Mouse (Mus musculus) hindbrain, embryonic 11.5 days (tissue): ENCODE data around the gene Cxcl17. TPM values are rescaled to one million over a fixed set of nuclear protein-coding genes. Genes with fewer than 3 reads are reported as not detected.
A peak's percentile ranks its signal among the peaks of the same experiment; 100 is the strongest.

ENCODE experiments used
- ATAC-seq: fragments of 200-750 bp; cut with Nextera tagmentation; 2 replicates; pipeline ENCODE4 v1.8.0; 2017; ENCODE audit warnings: mild to moderate bottlenecking, moderate TSS enrichment, moderate library complexity; ENCODE audit not compliant: low FRiP score
- DNase-seq: peaks from one replicate; pipeline ENCODE4 v3.0.0-alpha.2; 2015; ENCODE audit warnings: low spot score
- H3K27ac ChIP-seq: fragments of 300-500 bp; sonication (generic); 2 replicates; pipeline ENCODE4 v1.5.1; 2014; ENCODE audit warnings: mild to moderate bottlenecking, low read depth, low read length
- H3K27me3 ChIP-seq: fragments of 300-500 bp; sonication (generic); 2 replicates; pipeline ENCODE4 v1.6.1; 2014; ENCODE audit warnings: mild to moderate bottlenecking, low read length, moderate library complexity, mixed read lengths; ENCODE audit not compliant: control insufficient read depth, insufficient read depth
- H3K36me3 ChIP-seq: fragments of 300-500 bp; sonication (generic); 2 replicates; pipeline ENCODE4 v1.6.1; 2014; ENCODE audit warnings: mild to moderate bottlenecking, low read length, moderate library complexity, mixed read lengths; ENCODE audit not compliant: control insufficient read depth, insufficient read depth
- H3K4me1 ChIP-seq: fragments of 300-500 bp; sonication (generic); replicated peaks from 2 replicates; pipeline ENCODE4 v1.6.1; 2014; ENCODE audit warnings: low read length, mixed read lengths; ENCODE audit not compliant: control insufficient read depth, insufficient read depth
- H3K4me2 ChIP-seq: fragments of 300-500 bp; sonication (generic); replicated peaks from 2 replicates; pipeline ENCODE4 v1.6.1; 2014; ENCODE audit warnings: mild to moderate bottlenecking, low read depth, low read length
- H3K4me3 ChIP-seq: fragments of 300-500 bp; sonication (generic); 2 replicates; pipeline ENCODE4 v1.5.1; 2014; ENCODE audit warnings: low read depth, low read length
- H3K9ac ChIP-seq: fragments of 300-500 bp; sonication (generic); 2 replicates; pipeline ENCODE4 v1.6.1; 2014; ENCODE audit warnings: low read depth, low read length
- H3K9me3 ChIP-seq: fragments of 300-500 bp; sonication (generic); 2 replicates; pipeline ENCODE4 v1.6.1; 2016; ENCODE audit warnings: low read length; ENCODE audit not compliant: control insufficient read depth
- WGBS: fragments of 180-500 bp; shearing (Covaris S2); extraction: QIAGEN DNeasy Blood & Tissue Kit; methylation state at CpG from one replicate; pipeline ENCODE4 v1.1.7; 2014; 5-methylcytosine and 5-hydroxymethylcytosine counted together
- polyA plus RNA-seq: library from polyadenylated mRNA; unstranded; fragments of >200 nt; fragmentation: Nextera tagmentation; extraction: Ambion mirVana; gene quantifications from 2 replicates; pipeline ENCODE4 v1.2.1, GENCODE M21; 2014

Gene Cxcl17
- polyA plus RNA-seq, 1 experiment from 2014 or later = not detected

DNA sequence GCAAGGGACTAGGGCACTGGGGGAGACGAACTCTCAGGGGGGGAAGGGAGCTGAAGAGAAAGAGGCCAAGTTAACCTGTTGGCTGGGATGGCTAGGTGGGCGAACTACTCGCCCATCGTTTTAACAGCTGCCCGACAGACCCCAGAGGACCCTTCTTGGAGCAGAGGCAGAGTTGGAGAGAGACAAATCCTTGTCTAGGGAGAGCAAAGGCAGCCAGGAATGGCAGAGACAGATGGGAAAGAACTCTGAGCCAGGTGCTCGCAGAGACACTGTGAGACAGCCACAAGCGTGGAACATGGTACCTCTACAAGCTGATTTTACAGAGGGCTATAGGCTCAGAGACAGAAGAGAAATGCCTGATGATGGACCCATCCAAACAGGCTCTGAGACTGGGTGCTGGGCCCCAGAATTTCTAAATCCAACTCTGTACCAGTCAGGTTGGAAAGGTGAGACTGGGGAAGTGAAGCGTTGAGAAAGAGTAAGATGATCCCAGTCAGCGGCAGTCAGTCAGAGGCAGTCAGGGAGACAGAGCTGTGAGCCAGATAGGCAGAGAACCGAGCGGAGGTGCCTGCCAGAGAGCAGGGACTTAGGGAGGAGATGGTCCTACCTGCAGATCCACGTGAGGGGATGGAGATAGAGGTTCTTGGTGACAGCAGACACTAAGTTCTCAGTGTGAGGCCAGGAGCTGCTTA, 43.5 kb downstream of the Cxcl17 start, which contains the start of gene Cnfn:
Gene Cnfn, minus strand, starts transcription at position 667 of the 692 bp plus-strand sequence.
- WGBS = 50% methylated on average over 12 of the region's 12 CpGs
- no peak for ATAC-seq

DNA sequence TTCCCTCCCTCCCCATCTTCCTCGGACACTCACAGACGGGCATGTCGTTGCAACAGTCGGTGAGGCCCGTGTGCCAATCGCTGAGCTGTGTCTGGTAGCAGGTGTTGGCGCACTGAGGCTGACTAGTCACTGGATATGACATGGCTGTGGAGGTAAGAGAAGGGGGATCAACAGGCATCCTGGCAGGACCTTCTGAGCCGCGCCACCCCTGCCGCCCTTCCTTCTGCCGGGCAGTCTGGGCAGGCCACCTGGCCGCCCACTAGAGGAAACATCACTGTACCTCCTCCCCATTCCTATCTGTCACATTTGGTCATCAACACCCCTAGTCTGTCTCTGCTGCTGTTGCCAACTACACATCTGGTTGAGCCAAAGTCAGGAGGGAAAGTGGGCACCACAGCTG, 44.4 kb downstream of the Cxcl17 start:
- WGBS = 25% methylated on average over 12 of the region's 12 CpGs
- DNase-seq = no peak
- peaks cover 23% of the 10 kb centered on the region for H3K27me3 ChIP-seq

More for the DNA sequence above, 43.5 kb downstream of the Cxcl17 start, which contains the start of gene Cnfn:
- DNase-seq = no peak
- no peak within 1 kb of the TSS for H3K9ac ChIP-seq
- H3K36me3 ChIP-seq = no peaks in the 10 kb centered on the region
- no peak within 1 kb of the TSS for H3K4me3 ChIP-seq
- H3K27ac ChIP-seq = no peak within 1 kb of the TSS
- no peaks in the 10 kb centered on the region for H3K9me3 ChIP-seq
- H3K4me2 ChIP-seq = no peak within 1 kb of the TSS
- peaks cover 17% of the 10 kb centered on the region; the same call in 1 of the 2 replicates for H3K4me1 ChIP-seq
- peaks cover 23% of the 10 kb centered on the region for H3K27me3 ChIP-seq

DNA sequence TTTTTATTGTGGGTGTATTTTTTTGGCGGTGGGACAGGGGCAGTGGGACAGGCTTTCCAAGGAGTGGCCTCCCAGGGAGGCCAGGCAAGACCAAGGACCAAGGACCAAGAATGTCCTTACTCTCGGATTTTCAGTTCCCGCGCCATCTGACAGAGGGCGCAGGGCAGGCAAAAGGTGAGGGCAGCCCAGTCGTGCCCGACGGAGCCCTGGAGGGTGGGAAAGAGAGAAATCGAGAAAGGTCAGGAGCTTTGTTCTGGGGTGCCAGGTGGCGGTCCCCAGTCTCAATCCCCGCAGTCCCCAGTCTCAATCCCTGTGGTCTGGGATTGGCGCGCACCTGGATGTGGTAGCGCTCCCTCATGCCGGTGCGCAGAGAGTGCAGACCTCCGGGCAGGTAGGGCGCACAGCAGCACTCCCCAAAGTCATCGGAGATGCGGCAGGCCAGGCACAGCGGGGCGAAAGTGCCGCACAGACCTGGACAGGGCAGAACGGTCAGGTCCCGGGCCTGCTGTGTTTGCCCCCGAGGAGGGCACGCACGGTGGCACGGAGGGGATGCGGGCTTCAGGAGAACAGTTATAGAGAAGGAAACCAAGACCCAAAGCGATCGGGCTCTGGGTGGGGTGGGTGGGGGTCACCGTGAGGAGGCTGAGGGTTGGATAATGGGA, 44.9 kb downstream of the Cxcl17 start:
- Histone ChIP-seq H3K36me3 (0 out of 2 replicates have a peak, but pooled peaks cover 4% of the 10 kb centered on the region), H3K9ac (no peak overlapping the region), H3K27me3 (peaks cover 23% of the 10 kb centered on the region), H3K4me2 (0 out of 2 replicates have a peak overlapping the region, but pooled peaks have one; percentile 17), H3K27ac (no peak overlapping the region), H3K9me3 (no peaks in the 10 kb centered on the region), H3K4me1 (peaks cover 17% of the 10 kb centered on the region; the same call in 1 of the 2 replicates), H3K4me3 (no peak overlapping the region)
- ATAC-seq (no peak), DNase-seq (peak; percentile 43)
- WGBS = under 1% methylated on average over 33 of the region's 33 CpGs

More for the DNA sequence above, 44.4 kb downstream of the Cxcl17 start:
- Histone ChIP-seq H3K9ac (no peak overlapping the region), H3K4me3 (no peak overlapping the region), H3K27ac (no peak overlapping the region), H3K9me3 (no peaks in the 10 kb centered on the region), H3K36me3 (0 out of 2 replicates have a peak, but pooled peaks cover 4% of the 10 kb centered on the region), H3K4me2 (no peak overlapping the region), H3K4me1 (peaks cover 17% of the 10 kb centered on the region; the same call in 1 of the 2 replicates)
- no peak for ATAC-seq

DNA sequence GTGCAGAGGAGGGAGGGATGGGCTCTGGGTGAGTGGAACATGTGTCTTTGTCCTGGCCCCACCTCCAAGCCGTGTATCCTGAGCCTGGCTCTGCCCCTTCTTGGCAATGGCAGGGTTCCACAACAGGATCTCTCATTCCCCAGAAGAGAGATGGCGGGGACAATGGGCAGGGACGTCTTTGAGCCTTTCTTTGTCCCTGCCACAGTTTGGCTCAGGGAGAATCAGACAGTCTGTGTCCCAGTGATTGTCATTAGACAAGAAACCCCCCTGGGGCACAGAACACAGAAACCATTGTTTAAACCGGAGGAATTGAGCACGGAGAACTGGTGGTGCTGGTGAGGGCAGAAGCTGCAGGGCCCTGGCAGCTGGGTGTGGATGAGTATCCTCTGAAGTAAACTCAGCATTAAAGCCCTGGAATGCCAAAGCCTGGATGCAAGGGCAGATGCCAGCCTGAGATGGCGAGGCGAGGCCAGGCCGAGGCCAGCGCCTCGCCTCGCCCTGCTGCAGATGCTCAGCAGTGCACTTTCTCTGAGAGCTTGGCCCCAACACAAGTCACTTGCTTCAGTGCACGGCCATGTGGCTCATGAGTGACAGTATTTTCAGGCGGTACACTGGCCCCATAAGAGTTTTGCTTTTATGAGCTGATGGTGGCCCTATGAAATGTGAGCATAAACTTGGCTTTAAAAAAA, 46.6 kb downstream of the Cxcl17 start:
- Histone ChIP-seq H3K9ac (peak overlapping the region; percentile 49), H3K27ac (peak overlapping the region; percentile 72)
- peak; percentile 68 for ATAC-seq

DNA sequence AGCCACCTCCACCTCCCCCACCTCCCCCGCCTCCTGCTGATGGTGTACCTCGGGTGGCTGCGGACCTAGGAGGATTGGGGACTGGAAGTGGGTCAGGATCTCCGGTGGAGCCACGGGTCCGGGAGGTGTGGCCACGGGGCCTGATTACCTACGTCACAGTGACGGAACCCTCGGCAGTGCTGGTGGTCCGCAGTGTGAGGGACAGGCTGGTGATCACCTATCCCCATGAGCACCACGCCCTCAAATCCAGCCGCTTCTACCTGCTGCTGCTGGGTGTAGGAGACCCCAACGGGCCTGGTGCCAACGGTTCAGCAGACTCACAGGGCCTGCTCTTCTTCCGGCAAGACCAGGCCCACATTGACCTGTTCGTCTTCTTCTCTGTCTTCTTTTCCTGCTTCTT, 49.1 kb downstream of the Cxcl17 start:
- Histone ChIP-seq H3K4me1 (peaks cover 17% of the 10 kb centered on the region; the same call in 1 of the 2 replicates), H3K27ac (no peak overlapping the region), H3K9ac (no peak overlapping the region), H3K9me3 (no peaks in the 10 kb centered on the region), H3K4me2 (no peak overlapping the region), H3K4me3 (no peak overlapping the region), H3K36me3 (peaks cover 9% of the 10 kb centered on the region; the same call in 1 of the 2 replicates), H3K27me3 (peaks cover 17% of the 10 kb centered on the region)
- DNase-seq = no peak
- ATAC-seq = no peak
- 97% methylated on average over 17 of the region's 17 CpGs for WGBS

More for the DNA sequence above, 46.6 kb downstream of the Cxcl17 start:
- Histone ChIP-seq H3K4me3 (no peak overlapping the region), H3K4me2 (no peak overlapping the region), H3K27me3 (peaks cover 23% of the 10 kb centered on the region), H3K4me1 (peaks cover 17% of the 10 kb centered on the region; the same call in 1 of the 2 replicates), H3K9me3 (no peaks in the 10 kb centered on the region), H3K36me3 (0 out of 2 replicates have a peak, but pooled peaks cover 4% of the 10 kb centered on the region)
- 20% methylated on average over 13 of the region's 13 CpGs for WGBS
- DNase-seq = peak; percentile 69

DNA sequence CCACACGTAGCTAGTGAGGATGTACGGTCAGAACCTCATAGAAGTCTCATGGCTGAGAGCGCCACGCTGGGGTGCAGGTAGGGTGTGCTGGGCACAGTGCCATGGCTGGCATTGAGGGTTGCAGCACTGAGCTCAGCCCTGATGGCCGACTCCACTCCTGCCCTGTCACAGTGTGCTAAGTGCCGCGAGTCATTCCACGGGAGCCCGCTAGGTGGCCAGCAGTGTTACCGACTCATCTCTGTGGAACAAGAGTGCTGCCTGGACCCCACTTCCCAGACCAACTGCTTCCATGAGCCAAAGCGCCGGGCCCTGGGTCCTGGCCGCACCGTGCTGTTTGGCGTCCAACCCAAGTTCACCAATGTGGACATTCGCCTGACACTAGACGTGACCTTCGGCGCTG, 49.5 kb downstream of the Cxcl17 start:
- Histone ChIP-seq H3K36me3 (peaks cover 9% of the 10 kb centered on the region; the same call in 1 of the 2 replicates), H3K27me3 (peaks cover 13% of the 10 kb centered on the region), H3K4me2 (no peak overlapping the region), H3K9me3 (no peaks in the 10 kb centered on the region), H3K27ac (no peak overlapping the region), H3K9ac (no peak overlapping the region), H3K4me1 (peaks cover 17% of the 10 kb centered on the region; the same call in 1 of the 2 replicates), H3K4me3 (no peak overlapping the region)
- WGBS = 89% methylated on average over 19 of the region's 19 CpGs
- ATAC-seq (no peak), DNase-seq (no peak)

DNA sequence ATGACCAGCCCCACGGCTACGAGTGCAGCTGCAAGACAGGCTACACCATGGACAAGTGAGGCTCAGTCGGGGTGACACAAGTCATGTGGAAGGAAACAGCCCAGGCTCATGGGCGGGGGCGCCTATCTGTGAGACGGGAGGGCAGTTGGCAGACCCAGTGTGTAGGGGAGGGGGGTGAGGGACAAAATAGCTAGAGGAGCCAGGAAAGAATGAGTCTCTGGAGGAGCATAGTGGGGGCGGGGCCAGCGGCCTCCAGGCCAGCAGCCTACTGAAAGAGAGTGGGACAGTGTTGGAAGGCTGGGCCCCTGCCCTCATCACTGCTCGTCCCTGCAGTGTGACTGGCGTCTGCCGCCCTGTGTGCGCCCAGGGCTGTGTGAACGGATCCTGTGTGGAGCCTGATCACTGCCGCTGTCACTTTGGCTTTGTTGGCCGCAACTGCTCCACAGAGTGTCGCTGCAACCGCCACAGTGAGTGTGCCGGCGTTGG, 53.9 kb downstream of the Cxcl17 start:
- H3K9me3 ChIP-seq = no peaks in the 10 kb centered on the region
- H3K4me3 ChIP-seq = no peak overlapping the region
- H3K27me3 ChIP-seq = no peaks in the 10 kb centered on the region
- 49% methylated on average over 19 of the region's 19 CpGs for WGBS
- peaks cover 9% of the 10 kb centered on the region; the same call in 1 of the 2 replicates for H3K36me3 ChIP-seq
- H3K27ac ChIP-seq = peak overlapping the region; percentile 32
- peak overlapping the region; percentile 33; the same call in 1 of the 2 replicates for H3K9ac ChIP-seq
- peak; percentile 65 for DNase-seq
- no peaks in the 10 kb centered on the region for H3K4me1 ChIP-seq
- peak; percentile 87 for ATAC-seq
- 0 out of 2 replicates have a peak overlapping the region, but pooled peaks have one; percentile 18 for H3K4me2 ChIP-seq
